Mouse (Mus musculus): ENCODE data around the gene Alkbh4.
"Not testable (repeated sequence)": the region's sequence is repeated elsewhere in the genome, so short reads cannot be mapped to it uniquely, and the experiment has no call there.

The Alkbh4 gene

GRCm38 (mm10) chr5:136143161-136143755, 7.3 kb downstream of the Alkbh4 start:
- DNase-seq (ENCODE audit: low spot score) = no peak

- no peak for DNase-seq (ENCODE audit: low spot score)
Observed at GRCm38 (mm10) chr5:136144606-136145430, 8.9 kb downstream of the Alkbh4 start.

GRCm38 (mm10) chr5:136146936-136147335, 11.0 kb downstream of the Alkbh4 start:
- DNase-seq (ENCODE audit: low spot score) = no peak

GRCm38 (mm10) chr5:136147704-136148103, 11.8 kb downstream of the Alkbh4 start:
- no peak for DNase-seq (ENCODE audit: low spot score)

- not testable (repeated sequence) for DNase-seq (ENCODE audit: low spot score)
Observed at GRCm38 (mm10) chr5:136149134-136149576, 13.2 kb downstream of the Alkbh4 start.

GRCm38 (mm10) chr5:136152365-136152764, 16.4 kb downstream of the Alkbh4 start:
- DNase-seq (ENCODE audit: low spot score) = no peak

GRCm38 (mm10) chr5:136155399-136155798, 19.5 kb downstream of the Alkbh4 start:
- no peak for DNase-seq (ENCODE audit: low spot score)

- not testable (repeated sequence) for DNase-seq (ENCODE audit: low spot score)
Observed at GRCm38 (mm10) chr5:136160084-136160483, 24.1 kb downstream of the Alkbh4 start.

- no peak for DNase-seq (ENCODE audit: low spot score)
Observed at GRCm38 (mm10) chr5:136163807-136164474, 28.0 kb downstream of the Alkbh4 start.

GRCm38 (mm10) chr5:136165246-136165645, 29.3 kb downstream of the Alkbh4 start:
- no peak for DNase-seq (ENCODE audit: low spot score)

GRCm38 (mm10) chr5:136167296-136167695, 31.4 kb downstream of the Alkbh4 start:
- DNase-seq (ENCODE audit: low spot score) = no peak

- no peak for DNase-seq (ENCODE audit: low spot score)
Observed at GRCm38 (mm10) chr5:136168071-136168470, 32.1 kb downstream of the Alkbh4 start.

- DNase-seq (ENCODE audit: low spot score) = no peak
Observed at GRCm38 (mm10) chr5:136169626-136170511, 33.9 kb downstream of the Alkbh4 start.

GRCm38 (mm10) chr5:136170512-136171362, 34.8 kb downstream of the Alkbh4 start, which contains the start of gene Orai2:
Gene Orai2 (minus strand): TSS chr5:136170713.
- peak; percentile 69 for DNase-seq (ENCODE audit: low spot score)

- DNase-seq (ENCODE audit: low spot score) = no peak
Observed at GRCm38 (mm10) chr5:136171363-136172341, 35.7 kb downstream of the Alkbh4 start.

- DNase-seq (ENCODE audit: low spot score) = no peak
Observed at GRCm38 (mm10) chr5:136172939-136173338, 37.0 kb downstream of the Alkbh4 start.

- DNase-seq (ENCODE audit: low spot score) = no peak
Observed at GRCm38 (mm10) chr5:136173606-136174463, 37.9 kb downstream of the Alkbh4 start.

- DNase-seq (ENCODE audit: low spot score) = no peak
Observed at GRCm38 (mm10) chr5:136179594-136179993, 43.6 kb downstream of the Alkbh4 start.

GRCm38 (mm10) chr5:136181197-136181596, 45.3 kb downstream of the Alkbh4 start:
- DNase-seq (ENCODE audit: low spot score) = no peak

Data from layer of hippocampus, adult 9-10 months (tissue).